ENCODE assay signal across 12 mouse cellular contexts in genomic region chr4:128841259-128841658, GRCm38 (mm10). TPM values are rescaled to one million over a fixed set of nuclear protein-coding genes. Genes with fewer than 3 reads are reported as not detected.
DNase-seq lines count a peak whose midpoint lies in the region; ATAC-seq and TF ChIP-seq lines count a peak whose summit lies in the region.
"Had no signal": no experiment of that assay in that cellular context is flagged by ENCODE, and none has a peak within 500 bp of the region (broad histone marks: within the 10 kb centered on the region; RNA-seq: fewer than 3 reads in every experiment).

No protein-coding gene starts in this region.

- no peak for TF ChIP-seq RAD21 in MEL (IDR thresholded peaks at IDR 0.05; ENCODE audit: low read depth, low read length)

- DNase-seq in forebrain, embryonic 14.5 days (ENCODE audit: low spot score): peak; percentile 61
- peak; percentile 87 for DNase-seq in lung, embryonic 14.5 days
- DNase-seq in lung, postnatal 14 days: no peak
- DNase-seq in MEL (ENCODE audit: low read depth, low spot score): peak; percentile 55
- DNase-seq in forebrain, postnatal 0 days: no peak
- DNase-seq in adrenal gland, postnatal 4 days (ENCODE audit: low spot score in 2 of 2): no peak
- no peak for DNase-seq in yolk sac, embryonic 10.5 days (ENCODE audit: low spot score)
- DNase-seq: B cell, adult 2 months; gastrocnemius, adult 2 months; kidney, adult 18-20 months; right cerebral cortex, postnatal 14 days had no signal

- no peak for TF ChIP-seq EP300 in MEL (IDR thresholded peaks at IDR 0.05; ENCODE audit: low read depth in 1 of 2, low read length in 2 of 2)

- H3K79me2 ChIP-seq in MEL (ENCODE audit: control insufficient read depth, insufficient read depth, low read length, poor library complexity): no peaks in the 10 kb centered on the region

- peaks cover 8% of the 10 kb centered on the region for H3K4me1 ChIP-seq in forebrain, embryonic 14.5 days (ENCODE audit: control insufficient read depth, insufficient read depth, low read length)
- peaks cover 28% of the 10 kb centered on the region for H3K4me1 ChIP-seq in forebrain, embryonic 15.5 days
- peaks cover 30% of the 10 kb centered on the region for H3K4me1 ChIP-seq in lung, embryonic 14.5 days (ENCODE audit: insufficient read depth)
- H3K4me1 ChIP-seq in MEL (ENCODE audit: control insufficient read depth in 1 of 2, insufficient read depth in 2 of 2, low read length in 2 of 2): peaks cover 2 to 20% of the 10 kb centered on the region in 2 experiments
- H3K4me1 ChIP-seq in forebrain, postnatal 0 days (ENCODE audit: insufficient read depth): 0 out of 2 replicates have a peak, but pooled peaks cover 6% of the 10 kb centered on the region

- no peak overlapping the region for H3K9ac ChIP-seq in forebrain, embryonic 14.5 days (ENCODE audit: low read length)
- H3K9ac ChIP-seq in forebrain, embryonic 15.5 days (replicated peaks): no peak overlapping the region
- H3K9ac ChIP-seq in lung, embryonic 14.5 days: no peak overlapping the region
- no peak overlapping the region for H3K9ac ChIP-seq in MEL (ENCODE audit: control insufficient read depth, low read depth, low read length, poor library complexity, severe bottlenecking)
- H3K9ac ChIP-seq in forebrain, postnatal 0 days: no peak overlapping the region

- no peak for TF ChIP-seq POLR2A in MEL (IDR thresholded peaks at IDR 0.05; ENCODE audit: control insufficient read depth in 1 of 2, insufficient read depth in 1 of 2, low read depth in 1 of 2, low read length in 2 of 2, poor library complexity in 1 of 2)

- WGBS in forebrain, embryonic 14.5 days: 30% methylated on average over 8 of the region's 8 CpGs
- WGBS in forebrain, embryonic 15.5 days: 30% methylated on average over 8 of the region's 8 CpGs
- WGBS in lung, embryonic 14.5 days: 32% methylated on average over 8 of the region's 8 CpGs
- 22% methylated on average over 8 of the region's 8 CpGs for WGBS in forebrain, postnatal 0 days

- no peaks in the 10 kb centered on the region for H3K36me3 ChIP-seq in forebrain, embryonic 14.5 days (ENCODE audit: control insufficient read depth, insufficient read depth, low read length)
- H3K36me3 ChIP-seq in forebrain, embryonic 15.5 days: no peaks in the 10 kb centered on the region
- H3K36me3 ChIP-seq in lung, embryonic 14.5 days (ENCODE audit: insufficient read depth): no peaks in the 10 kb centered on the region
- H3K36me3 ChIP-seq in MEL (ENCODE audit: control insufficient read depth in 1 of 2, insufficient read depth in 2 of 2, low read length in 2 of 2): peaks cover 0 to 4% of the 10 kb centered on the region in 2 experiments; a peak in 2 of 4 replicates
- no peaks in the 10 kb centered on the region for H3K36me3 ChIP-seq in forebrain, postnatal 0 days (ENCODE audit: insufficient read depth)

- peak overlapping the region; percentile 30; the same call in 1 of the 2 replicates for H3K27ac ChIP-seq in forebrain, embryonic 14.5 days (ENCODE audit: low read depth, low read length)
- no peak overlapping the region for H3K27ac ChIP-seq in forebrain, embryonic 15.5 days (replicated peaks)
- peak overlapping the region; percentile 97 for H3K27ac ChIP-seq in lung, embryonic 14.5 days (ENCODE audit: low read depth)
- H3K27ac ChIP-seq in MEL (ENCODE audit: control insufficient read depth, low read depth, low read length): no peak overlapping the region
- H3K27ac ChIP-seq in forebrain, postnatal 0 days (ENCODE audit: low read depth, low read length): peak overlapping the region; percentile 35; the same call in 1 of the 2 replicates
- H3K27ac ChIP-seq: gastrocnemius, adult 2 months had no signal

- H3K9me3 ChIP-seq in forebrain, embryonic 14.5 days (replicated peaks; ENCODE audit: control insufficient read depth, low read length): no peaks in the 10 kb centered on the region
- no peaks in the 10 kb centered on the region for H3K9me3 ChIP-seq in forebrain, embryonic 15.5 days
- no peaks in the 10 kb centered on the region for H3K9me3 ChIP-seq in lung, embryonic 14.5 days (ENCODE audit: low read depth, low read length)
- H3K9me3 ChIP-seq in MEL (replicated peaks; ENCODE audit: insufficient read depth, low read length): no peaks in the 10 kb centered on the region
- H3K9me3 ChIP-seq in forebrain, postnatal 0 days (ENCODE audit: low read length): no peaks in the 10 kb centered on the region

- no peaks in the 10 kb centered on the region for H3K27me3 ChIP-seq in forebrain, embryonic 14.5 days (replicated peaks; ENCODE audit: control insufficient read depth, insufficient read depth, low read length)
- H3K27me3 ChIP-seq in forebrain, embryonic 15.5 days: no peaks in the 10 kb centered on the region
- no peaks in the 10 kb centered on the region for H3K27me3 ChIP-seq in lung, embryonic 14.5 days (ENCODE audit: insufficient read depth, low read length)
- H3K27me3 ChIP-seq in MEL (ENCODE audit: control insufficient read depth in 1 of 2, insufficient read depth in 2 of 2, low read length in 2 of 2): no peaks in the 10 kb centered on the region
- no peaks in the 10 kb centered on the region for H3K27me3 ChIP-seq in forebrain, postnatal 0 days (ENCODE audit: insufficient read depth, low read length)

- ATAC-seq in forebrain, embryonic 14.5 days: peak; percentile 35; the same call in 1 of the 2 replicates
- ATAC-seq in forebrain, embryonic 15.5 days (replicated peaks): no peak; the same call in 1 of the 2 replicates
- peak; percentile 36 for ATAC-seq in lung, embryonic 14.5 days (ENCODE audit: insufficient read depth)
- peak; percentile 58; the same call in 1 of the 2 replicates for ATAC-seq in forebrain, postnatal 0 days

- no peak overlapping the region for H3K4me2 ChIP-seq in forebrain, embryonic 14.5 days (ENCODE audit: low read length)
- H3K4me2 ChIP-seq in forebrain, embryonic 15.5 days (replicated peaks): no peak overlapping the region
- 0 out of 2 replicates have a peak overlapping the region, but pooled peaks have one; percentile 8 for H3K4me2 ChIP-seq in lung, embryonic 14.5 days
- no peak overlapping the region for H3K4me2 ChIP-seq in forebrain, postnatal 0 days (ENCODE audit: low read depth)

- TF ChIP-seq CTCF in lung, embryonic 14.5 days (IDR thresholded peaks at IDR 0.05; ENCODE audit: low read depth): no peak
- TF ChIP-seq CTCF in MEL (IDR thresholded peaks at IDR 0.05 in 2 of 3, conservative IDR thresholded peaks at IDR 0.05 in 1 of 3; ENCODE audit: control insufficient read depth in 1 of 3, insufficient read depth in 1 of 3, low read depth in 2 of 3, low read length in 3 of 3, poor library complexity in 1 of 3, severe bottlenecking in 1 of 3): no peak
- no peak for TF ChIP-seq CTCF in forebrain, postnatal 0 days (IDR thresholded peaks at IDR 0.05; ENCODE audit: low read depth)

- no peak overlapping the region for H3K4me3 ChIP-seq in forebrain, embryonic 14.5 days (ENCODE audit: low read depth, low read length)
- no peak overlapping the region for H3K4me3 ChIP-seq in forebrain, embryonic 15.5 days
- no peak overlapping the region for H3K4me3 ChIP-seq in lung, embryonic 14.5 days (ENCODE audit: low read depth, low read length)
- H3K4me3 ChIP-seq in MEL (ENCODE audit: control insufficient read depth in 1 of 2, insufficient read depth in 1 of 2, low read depth in 2 of 2, low read length in 2 of 2): peak overlapping the region in 1 of 2 experiments; percentile 43; a peak in 2 of 4 replicates
- H3K4me3 ChIP-seq in forebrain, postnatal 0 days (ENCODE audit: low read depth, low read length): no peak overlapping the region
- H3K4me3 ChIP-seq: gastrocnemius, adult 2 months had no signal

TF ChIP-seq in MEL, 35 proteins besides CTCF, POLR2A, EP300 and RAD21:
- TF ChIP-seq MYB (IDR thresholded peaks at IDR 0.05; ENCODE audit: low read depth, low read length) (no peak), USF2 (IDR thresholded peaks at IDR 0.05; ENCODE audit: borderline replicate concordance in 1 of 2, insufficient read depth in 1 of 2, low read depth in 1 of 2, low read length in 2 of 2) (0 out of 4 replicates have a peak, but pooled peaks of 1 of the 2 experiments have one; percentile 6), ETS1 (IDR thresholded peaks at IDR 0.05; ENCODE audit: low read depth, low read length) (no peak), MAX (IDR thresholded peaks at IDR 0.05; ENCODE audit: low read length) (peak; percentile 53), ZMIZ1 (IDR thresholded peaks at IDR 0.05; ENCODE audit: low read depth, low read length) (no peak), E2F4 (IDR thresholded peaks at IDR 0.05; ENCODE audit: borderline replicate concordance, low read depth, low read length) (no peak), MYC (IDR thresholded peaks at IDR 0.05; ENCODE audit: low read depth, low read length) (no peak), USF1 (IDR thresholded peaks at IDR 0.05; ENCODE audit: low read depth, low read length) (peak; percentile 84), POLR2AphosphoS2 (IDR thresholded peaks at IDR 0.05; ENCODE audit: low read length) (no peak), ZNF384 (IDR thresholded peaks at IDR 0.05; ENCODE audit: low read depth, low read length) (no peak)

RNA-seq across cellular contexts. Expression of gene Zfp362, which starts 35.4 kb away (rescaled TPM):
- polyA plus RNA-seq in forebrain, embryonic 14.5 days (2014; fragmentation: Nextera tagmentation; extraction: Ambion mirVana): 26.1 and 31.3 TPM in 2 replicates
- polyA plus RNA-seq in forebrain, embryonic 15.5 days (2015; fragmentation: Nextera tagmentation; extraction: Ambion mirVana): 45.5 and 51.3 TPM in 2 replicates
- polyA plus RNA-seq in lung, embryonic 14.5 days (2014; fragmentation: Nextera tagmentation; extraction: Ambion mirVana): 41.9 and 48.0 TPM in 2 replicates
- total RNA-seq in MEL (2012; rRNA removed): 2.4 and 2.7 TPM in 2 replicates
- polyA plus RNA-seq in MEL (2012; ENCODE audit: insufficient read depth in 1 of 2, insufficient read length in 2 of 2, low read depth in 1 of 2, low replicate concordance in 2 of 2, missing spikeins in 1 of 2): 10 to 100 TPM in 1 of 2 experiments, not detected in 1; 30.1 TPM
- total RNA-seq in forebrain, postnatal 0 days (2014; rRNA removed): 23.2 and 26.9 TPM in 2 replicates
- polyA plus RNA-seq in forebrain, postnatal 0 days (2015; fragmentation: Nextera tagmentation; extraction: Ambion mirVana): 26.6 and 29.8 TPM in 2 replicates
- total RNA-seq in adrenal gland, postnatal 4 days (2021): 10 to 100 TPM; 68.0 to 69.9 TPM

RNA-seq across cellular contexts. Expression of gene Trim62, which starts 42.1 kb away (rescaled TPM):
- 9.3 and 10.5 TPM in 2 replicates for polyA plus RNA-seq in forebrain, embryonic 14.5 days (2014; fragmentation: Nextera tagmentation; extraction: Ambion mirVana)
- 9.5 and 10.5 TPM in 2 replicates for polyA plus RNA-seq in forebrain, embryonic 15.5 days (2015; fragmentation: Nextera tagmentation; extraction: Ambion mirVana)
- polyA plus RNA-seq in lung, embryonic 14.5 days (2014; fragmentation: Nextera tagmentation; extraction: Ambion mirVana): 8.4 and 8.5 TPM in 2 replicates
- 0.07 and 0.12 TPM in 2 replicates for total RNA-seq in MEL (2012; rRNA removed)
- 1 to 10 TPM in 1 of 2 experiments, not detected in 1; 1.2 TPM for polyA plus RNA-seq in MEL (2012; ENCODE audit: insufficient read depth in 1 of 2, insufficient read length in 2 of 2, low read depth in 1 of 2, low replicate concordance in 2 of 2, missing spikeins in 1 of 2)
- total RNA-seq in forebrain, postnatal 0 days (2014; rRNA removed): 10.9 and 15.7 TPM in 2 replicates
- polyA plus RNA-seq in forebrain, postnatal 0 days (2015; fragmentation: Nextera tagmentation; extraction: Ambion mirVana): 15.5 and 20.4 TPM in 2 replicates
- total RNA-seq in adrenal gland, postnatal 4 days (2021): 10 to 100 TPM; 29.8 to 34.8 TPM

Comparison
In these comparisons a context has a peak if more than half of its experiments do, and no peak if none do; other contexts are left out.
1. DNase-seq: peak in forebrain, embryonic 14.5 days (single experiment), lung, embryonic 14.5 days (single experiment) and MEL (single experiment); none in lung, postnatal 14 days (single experiment), forebrain, postnatal 0 days (single experiment), adrenal gland, postnatal 4 days (0 of 2) and yolk sac, embryonic 10.5 days (single experiment).
2. H3K27ac ChIP-seq: peak in forebrain, embryonic 14.5 days (single experiment), lung, embryonic 14.5 days (single experiment) and forebrain, postnatal 0 days (single experiment); none in forebrain, embryonic 15.5 days (single experiment) and MEL (single experiment).